Mouse (Mus musculus) thymus, adult 2 months (tissue): ENCODE measurements around the gene Vrtn. TPM values are rescaled to one million over a fixed set of nuclear protein-coding genes. Genes with fewer than 3 reads are reported as not detected.

Experiments used
- DNase-seq: peaks from one replicate; pipeline ENCODE4 v3.0.0; 2021
- H3K27ac ChIP-seq: fragments of 200-500 bp; 2 replicates; pipeline ENCODE4 v1.5.1; 2012; ENCODE audit warnings: low read length, control low read depth; ENCODE audit not compliant: control insufficient read depth, insufficient read depth
- H3K27me3 ChIP-seq: fragments of 200-500 bp; 2 replicates; pipeline ENCODE4 v1.6.1; 2012; ENCODE audit warnings: mild to moderate bottlenecking, low read length, moderate library complexity, mixed read lengths; ENCODE audit not compliant: control insufficient read depth, insufficient read depth
- H3K36me3 ChIP-seq: fragments of 200-500 bp; 2 replicates; pipeline ENCODE4 v1.6.1; 2012; ENCODE audit warnings: mild to moderate bottlenecking, low read length, moderate library complexity; ENCODE audit not compliant: control insufficient read depth, insufficient read depth
- H3K4me1 ChIP-seq: fragments of 200-500 bp; replicated peaks from 2 replicates; pipeline ENCODE4 v1.6.1; 2012; ENCODE audit warnings: low read length; ENCODE audit not compliant: control insufficient read depth, insufficient read depth
- H3K4me3 ChIP-seq: fragments of 200-500 bp; 2 replicates; pipeline ENCODE4 v1.5.1; 2012; ENCODE audit warnings: mild to moderate bottlenecking, low read length, control low read depth, moderate library complexity; ENCODE audit not compliant: control insufficient read depth, insufficient read depth
- CTCF ChIP-seq: fragments of 200-500 bp; IDR thresholded peaks from 2 replicates; pipeline ENCODE4 v1.5.1; 2012; ENCODE audit warnings: mild to moderate bottlenecking, control low read depth, low read length, moderate library complexity, borderline replicate concordance; ENCODE audit not compliant: control insufficient read depth, poor library complexity, insufficient read depth; ENCODE audit errors: extremely low read depth
- POLR2A ChIP-seq: fragments of 200-500 bp; IDR thresholded peaks from 2 replicates; pipeline ENCODE4 v1.6.1; 2012; ENCODE audit warnings: mild to moderate bottlenecking, low read length, control low read depth, moderate library complexity; ENCODE audit not compliant: control insufficient read depth, poor library complexity, insufficient read depth; ENCODE audit errors: extremely low read depth
- WGBS: fragments of 180-500 bp; shearing (Covaris S2); methylation state at CpG from one replicate; pipeline ENCODE4 v1.1.7; 2018; 5-methylcytosine and 5-hydroxymethylcytosine counted together
- polyA plus RNA-seq: library from polyadenylated mRNA; depleted of rRNA; stranded (reverse); fragments of >200 nt; gene quantifications from 2 replicates; pipeline ENCODE4 v1.2.3, GENCODE M21; 2012; rRNA removed

Gene Vrtn
- polyA plus RNA-seq, 1 experiment = 0.16 TPM

DNA sequence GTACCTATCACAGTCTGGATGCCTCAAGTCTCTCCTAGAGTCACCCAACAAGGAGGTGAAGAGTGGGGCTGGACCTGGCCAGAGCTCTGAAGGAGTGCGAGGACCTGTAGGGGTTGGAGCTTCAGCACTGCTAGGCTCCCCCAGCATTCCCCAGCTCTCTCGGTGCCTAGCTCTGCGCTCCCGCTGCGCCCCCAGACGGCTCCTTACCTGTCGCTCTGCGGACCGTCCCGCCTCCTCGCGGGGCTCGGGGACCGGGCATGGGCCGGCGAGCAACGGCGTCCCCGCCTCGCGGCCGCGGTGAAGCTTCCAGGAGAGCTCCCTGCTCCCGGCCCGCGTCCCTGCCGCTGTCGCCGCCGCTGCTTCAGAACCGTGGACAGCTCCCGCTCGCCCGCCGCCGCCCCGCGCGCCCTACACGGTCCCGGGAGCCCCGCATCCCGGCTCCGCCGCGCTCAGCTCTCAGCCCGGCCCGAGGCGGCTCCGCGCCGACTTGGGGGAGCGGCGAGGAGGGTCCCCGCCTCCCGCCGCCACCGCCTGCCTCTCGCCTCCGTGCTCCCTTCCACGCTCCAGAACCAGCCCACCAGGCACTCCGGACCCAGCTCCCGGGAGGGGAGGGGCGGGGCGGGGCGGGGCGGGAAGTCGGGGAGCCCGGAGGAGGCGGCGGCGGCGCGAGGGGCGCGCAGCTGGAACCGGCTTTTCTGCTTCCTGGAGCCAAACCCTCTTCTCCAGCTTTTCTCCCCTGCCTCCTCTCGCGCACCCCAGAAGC is 57.7 kb downstream of the Vrtn start, which contains the start of gene Syndig1l:
TSS of gene Syndig1l (minus strand) at position 513 of the 763 bp plus-strand sequence.
- no peaks in the 10 kb centered on the region; the same call in 1 of the 2 replicates for H3K27me3 ChIP-seq
- 2% methylated on average over 78 of the region's 79 CpGs for WGBS

More for the DNA sequence above, 57.7 kb downstream of the Vrtn start, which contains the start of gene Syndig1l:
- H3K36me3 ChIP-seq = no peaks in the 10 kb centered on the region
- H3K27ac ChIP-seq = no peak within 1 kb of the TSS
- peak within 1 kb of the TSS; percentile 39 for H3K4me3 ChIP-seq
- H3K4me1 ChIP-seq = 0 out of 2 replicates have a peak, but pooled peaks cover 2% of the 10 kb centered on the region
- no peak for TF ChIP-seq POLR2A
- TF ChIP-seq CTCF = 0 out of 2 replicates have a peak, but pooled peaks have one; percentile 13
- peak; percentile 77 for DNase-seq

Other genes starting within 250 kb of the Vrtn start
- 24.6 and 24.8 TPM in 2 replicates for gene Entpd5, start 232.0 kb upstream of the Vrtn start, polyA plus RNA-seq
- gene Bbof1, start 231.9 kb upstream of the Vrtn start, polyA plus RNA-seq = 0.42 and 0.73 TPM in 2 replicates
- gene Rnf113a2, start 223.8 kb upstream of the Vrtn start, polyA plus RNA-seq = 7.1 and 7.6 TPM in 2 replicates
- 10.9 and 13.2 TPM in 2 replicates for gene Aldh6a1, start 190.0 kb upstream of the Vrtn start, polyA plus RNA-seq
- 17.2 and 24.5 TPM in 2 replicates for gene Lin52, start 189.6 kb upstream of the Vrtn start, polyA plus RNA-seq
- 0.70 and 0.74 TPM in 2 replicates for gene Vsx2, start 71.3 kb upstream of the Vrtn start, polyA plus RNA-seq
- gene Abcd4, start 23.6 kb upstream of the Vrtn start, polyA plus RNA-seq = 35.6 and 39.0 TPM in 2 replicates
- gene Syndig1l, start 57.8 kb downstream of the Vrtn start, polyA plus RNA-seq = 0.47 and 0.69 TPM in 2 replicates
- 249 and 256 TPM in 2 replicates for gene Npc2, start 132.1 kb downstream of the Vrtn start, polyA plus RNA-seq
- gene Isca2, start 132.2 kb downstream of the Vrtn start, polyA plus RNA-seq = 60.6 and 64.2 TPM in 2 replicates
- 14.3 and 15.1 TPM in 2 replicates for gene Ltbp2, start 235.5 kb downstream of the Vrtn start, polyA plus RNA-seq